Mouse (Mus musculus): Measurements from ENCODE around the gene Wdr48. TPM values are rescaled to one million over a fixed set of nuclear protein-coding genes. Genes with fewer than 3 reads are reported as not detected.

Wdr48 gene
- polyA plus RNA-seq, 1 experiment from 2014 or later = 45.6 TPM

DNA sequence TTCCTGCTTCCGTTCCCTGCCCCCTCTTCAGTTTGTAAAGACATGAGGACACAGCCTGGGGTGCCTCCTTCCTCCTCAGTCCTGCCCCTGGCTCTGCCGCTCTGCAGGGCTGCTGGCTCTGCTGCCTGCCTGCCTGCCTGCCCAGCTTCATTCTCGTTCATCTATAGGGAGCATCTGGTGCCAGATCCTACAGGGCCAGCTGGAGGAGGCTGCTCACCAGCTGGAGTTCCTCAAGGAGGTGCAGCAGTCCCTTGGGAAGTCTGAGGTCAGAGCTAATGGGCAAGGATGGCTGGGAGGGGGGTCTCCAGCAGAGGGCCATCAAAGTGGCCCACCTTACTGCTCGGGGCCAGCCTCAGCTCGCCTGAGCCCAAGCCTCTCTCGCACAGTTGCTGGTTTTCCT lies 55.8 kb downstream of the Wdr48 start:
- Histone ChIP-seq H3K27me3 (replicated peaks; ENCODE audit: control insufficient read depth, insufficient read depth, low read length) (no peaks in the 10 kb centered on the region), H3K27ac (ENCODE audit: low read depth, low read length) (no peak overlapping the region), H3K4me3 (ENCODE audit: low read depth, low read length) (no peak overlapping the region), H3K9me3 (ENCODE audit: control insufficient read depth, low read length) (no peaks in the 10 kb centered on the region), H3K4me1 (replicated peaks; ENCODE audit: control insufficient read depth, insufficient read depth, low read length) (no peaks in the 10 kb centered on the region), H3K36me3 (ENCODE audit: control insufficient read depth, insufficient read depth, low read length) (no peaks in the 10 kb centered on the region), H3K4me2 (no peak overlapping the region), H3K9ac (ENCODE audit: low read depth, low read length) (no peak overlapping the region)
- WGBS = 52% methylated on average over 6 of the region's 6 CpGs
- no peak for DNase-seq (ENCODE audit: low spot score)
- ATAC-seq (replicated peaks; ENCODE audit: low FRiP score) = no peak

DNA sequence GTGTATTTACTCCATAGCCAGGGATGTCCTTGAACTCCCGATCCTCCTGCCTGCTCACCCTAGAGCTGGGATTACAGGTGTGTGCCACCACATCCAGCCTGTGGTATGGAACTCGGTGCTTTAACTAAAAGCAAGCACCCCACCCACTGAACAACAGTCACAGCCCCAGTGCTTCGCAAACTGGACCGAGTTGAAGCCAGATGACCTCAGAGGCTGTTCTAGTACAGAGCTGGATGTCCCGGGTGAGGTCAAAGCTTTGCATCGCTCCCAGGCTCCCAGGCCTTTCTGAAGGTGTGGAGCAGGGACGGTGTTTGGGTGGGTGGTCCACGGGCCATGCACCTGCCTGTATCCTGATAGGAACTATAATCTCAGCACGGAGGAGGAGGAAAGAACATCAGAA lies 56.7 kb downstream of the Wdr48 start:
- H3K27me3 ChIP-seq (replicated peaks; ENCODE audit: control insufficient read depth, insufficient read depth, low read length) = no peaks in the 10 kb centered on the region
- DNase-seq (ENCODE audit: low spot score) = no peak
- H3K4me2 ChIP-seq = no peak overlapping the region
- no peaks in the 10 kb centered on the region for H3K4me1 ChIP-seq (replicated peaks; ENCODE audit: control insufficient read depth, insufficient read depth, low read length)
- H3K27ac ChIP-seq (ENCODE audit: low read depth, low read length) = no peak overlapping the region
- H3K9me3 ChIP-seq (ENCODE audit: control insufficient read depth, low read length) = no peaks in the 10 kb centered on the region
- WGBS = 85% methylated on average over 9 of the region's 9 CpGs
- no peak for ATAC-seq (replicated peaks; ENCODE audit: low FRiP score)
- H3K4me3 ChIP-seq (ENCODE audit: low read depth, low read length) = no peak overlapping the region
- H3K9ac ChIP-seq (ENCODE audit: low read depth, low read length) = no peak overlapping the region
- no peaks in the 10 kb centered on the region for H3K36me3 ChIP-seq (ENCODE audit: control insufficient read depth, insufficient read depth, low read length)

DNA sequence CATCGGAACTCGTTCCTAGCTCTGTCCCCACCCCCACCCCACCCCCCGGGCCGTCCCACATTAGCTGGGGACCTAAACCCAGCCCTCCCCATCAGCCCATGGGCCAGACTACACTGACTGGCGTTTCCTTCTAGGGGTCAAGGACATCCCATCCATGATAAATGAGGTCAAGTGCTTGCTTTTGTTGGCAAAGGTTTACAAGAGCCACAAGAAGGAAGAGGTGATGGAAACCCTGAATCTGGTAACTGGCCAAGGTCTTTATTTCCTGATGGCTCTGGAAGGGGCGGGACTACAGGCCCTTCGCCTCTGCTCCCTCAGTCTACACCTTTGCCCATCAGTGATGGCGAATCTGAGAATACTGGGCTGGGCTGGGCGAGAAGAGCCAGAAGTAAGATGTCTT lies 64.2 kb downstream of the Wdr48 start:
- Histone ChIP-seq H3K27me3 (replicated peaks; ENCODE audit: control insufficient read depth, insufficient read depth, low read length) (no peaks in the 10 kb centered on the region), H3K4me1 (replicated peaks; ENCODE audit: control insufficient read depth, insufficient read depth, low read length) (peaks cover 11% of the 10 kb centered on the region), H3K4me3 (ENCODE audit: low read depth, low read length) (no peak overlapping the region), H3K4me2 (no peak overlapping the region), H3K9ac (ENCODE audit: low read depth, low read length) (no peak overlapping the region), H3K9me3 (ENCODE audit: control insufficient read depth, low read length) (no peaks in the 10 kb centered on the region), H3K36me3 (ENCODE audit: control insufficient read depth, insufficient read depth, low read length) (no peaks in the 10 kb centered on the region), H3K27ac (ENCODE audit: low read depth, low read length) (no peak overlapping the region)
- no peak for DNase-seq (ENCODE audit: low spot score)
- WGBS = 79% methylated on average over 9 of the region's 9 CpGs
- no peak for ATAC-seq (replicated peaks; ENCODE audit: low FRiP score)

DNA sequence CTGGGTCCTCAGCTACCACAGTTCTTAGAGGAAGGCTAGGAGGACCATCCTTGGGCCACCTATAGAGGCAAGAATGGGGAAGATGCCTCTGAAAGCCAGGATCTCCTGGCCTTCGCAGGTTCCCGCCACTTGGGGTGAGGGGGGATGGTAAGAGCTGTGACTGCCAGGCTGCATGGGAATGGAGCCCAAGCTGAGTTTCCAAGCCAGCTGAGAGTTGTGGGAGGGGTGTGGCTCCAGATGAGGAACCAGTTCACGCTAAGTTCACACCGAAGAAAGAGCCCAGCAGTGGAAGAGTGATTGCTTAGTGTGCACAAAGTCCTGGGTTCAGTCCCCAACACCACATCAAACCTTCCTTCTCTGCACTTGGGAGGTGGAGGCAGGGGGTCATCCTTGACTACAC lies 67.5 kb downstream of the Wdr48 start:
- ATAC-seq (replicated peaks; ENCODE audit: low FRiP score) (no peak), DNase-seq (ENCODE audit: low spot score) (no peak)
- no peaks in the 10 kb centered on the region for H3K9me3 ChIP-seq (ENCODE audit: control insufficient read depth, low read length)
- no peak overlapping the region for H3K27ac ChIP-seq (ENCODE audit: low read depth, low read length)
- H3K4me3 ChIP-seq (ENCODE audit: low read depth, low read length) = no peak overlapping the region
- no peaks in the 10 kb centered on the region for H3K27me3 ChIP-seq (replicated peaks; ENCODE audit: control insufficient read depth, insufficient read depth, low read length)
- no peak overlapping the region; the same call in 1 of the 2 replicates for H3K4me2 ChIP-seq
- no peak overlapping the region for H3K9ac ChIP-seq (ENCODE audit: low read depth, low read length)
- peaks cover 14% of the 10 kb centered on the region for H3K4me1 ChIP-seq (replicated peaks; ENCODE audit: control insufficient read depth, insufficient read depth, low read length)
- H3K36me3 ChIP-seq (ENCODE audit: control insufficient read depth, insufficient read depth, low read length) = no peaks in the 10 kb centered on the region
- 62% methylated on average over 4 of the region's 4 CpGs for WGBS

DNA sequence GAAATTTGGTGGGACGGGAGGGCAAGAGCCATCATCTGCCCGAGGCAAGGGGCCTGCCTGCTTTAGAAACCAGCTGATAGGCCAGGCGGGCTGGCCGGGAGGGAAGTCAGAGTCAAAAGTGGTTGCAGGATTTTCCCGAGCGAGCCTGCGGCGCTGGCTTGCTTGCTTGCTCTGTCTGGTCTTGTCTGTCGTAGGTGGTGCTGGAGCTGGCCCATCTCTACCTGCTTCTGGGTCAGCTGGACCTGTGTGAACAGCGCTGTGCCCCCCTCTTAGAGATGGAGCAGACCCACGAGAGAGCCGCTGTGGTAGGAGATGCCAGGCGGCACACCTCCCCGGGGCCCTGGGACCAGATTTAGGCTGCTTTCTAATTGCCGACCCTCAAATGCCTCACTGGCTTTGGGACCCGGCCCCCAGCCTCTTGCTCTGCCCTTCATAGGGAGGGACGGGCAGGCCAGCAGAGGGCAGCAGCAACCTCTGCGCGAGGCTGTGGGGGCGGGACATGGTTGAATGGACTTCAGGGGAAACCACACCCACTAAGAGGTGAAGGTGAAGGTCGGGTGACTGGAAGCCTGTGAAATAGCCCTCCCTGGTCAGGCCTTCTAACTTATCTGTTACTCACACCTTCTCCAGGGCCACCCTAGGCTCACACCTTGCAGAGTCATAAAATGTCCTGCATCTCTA lies 68.4 kb downstream of the Wdr48 start:
- H3K9ac ChIP-seq (ENCODE audit: low read depth, low read length) = peak overlapping the region; percentile 9; the same call in 1 of the 2 replicates
- DNase-seq (ENCODE audit: low spot score) (peak; percentile 76), ATAC-seq (replicated peaks; ENCODE audit: low FRiP score) (peak; percentile 75)
- H3K27ac ChIP-seq (ENCODE audit: low read depth, low read length) = no peak overlapping the region
- H3K36me3 ChIP-seq (ENCODE audit: control insufficient read depth, insufficient read depth, low read length) = no peaks in the 10 kb centered on the region
- H3K9me3 ChIP-seq (ENCODE audit: control insufficient read depth, low read length) = no peaks in the 10 kb centered on the region
- H3K4me3 ChIP-seq (ENCODE audit: low read depth, low read length) = peak overlapping the region; percentile 5; the same call in 1 of the 2 replicates
- H3K4me2 ChIP-seq = peak overlapping the region; percentile 56
- H3K4me1 ChIP-seq (replicated peaks; ENCODE audit: control insufficient read depth, insufficient read depth, low read length) = peaks cover 14% of the 10 kb centered on the region
- H3K27me3 ChIP-seq (replicated peaks; ENCODE audit: control insufficient read depth, insufficient read depth, low read length) = no peaks in the 10 kb centered on the region
- 12% methylated on average over 21 of the region's 21 CpGs for WGBS

- Histone ChIP-seq H3K27ac (ENCODE audit: low read depth, low read length) (no peak overlapping the region; the same call in 1 of the 2 replicates), H3K9ac (ENCODE audit: low read depth, low read length) (no peak overlapping the region)
- ATAC-seq (replicated peaks; ENCODE audit: low FRiP score) = peak; percentile 47; the same call in 1 of the 2 replicates
These were observed 69.5 kb downstream of the Wdr48 start for GRCm38 (mm10) chr9:119964206-119964605.

GRCm38 (mm10) chr9:119965186-119965585 lies 70.5 kb downstream of the Wdr48 start:
- no peak overlapping the region for H3K27ac ChIP-seq (ENCODE audit: low read depth, low read length)
- H3K4me1 ChIP-seq (replicated peaks; ENCODE audit: control insufficient read depth, insufficient read depth, low read length) = peaks cover 14% of the 10 kb centered on the region
- no peak overlapping the region for H3K4me2 ChIP-seq
- no peaks in the 10 kb centered on the region for H3K36me3 ChIP-seq (ENCODE audit: control insufficient read depth, insufficient read depth, low read length)
- H3K9me3 ChIP-seq (ENCODE audit: control insufficient read depth, low read length) = no peaks in the 10 kb centered on the region
- DNase-seq (ENCODE audit: low spot score) (no peak), ATAC-seq (replicated peaks; ENCODE audit: low FRiP score) (no peak)
- no peak overlapping the region for H3K4me3 ChIP-seq (ENCODE audit: low read depth, low read length)
- WGBS = 76% methylated on average over 3 of the region's 3 CpGs
- H3K27me3 ChIP-seq (replicated peaks; ENCODE audit: control insufficient read depth, insufficient read depth, low read length) = no peaks in the 10 kb centered on the region
- no peak overlapping the region for H3K9ac ChIP-seq (ENCODE audit: low read depth, low read length)

More at GRCm38 (mm10) chr9:119964206-119964605, 69.5 kb downstream of the Wdr48 start:
- no peak overlapping the region for H3K4me3 ChIP-seq (ENCODE audit: low read depth, low read length)
- no peak for DNase-seq (ENCODE audit: low spot score)
- H3K4me1 ChIP-seq (replicated peaks; ENCODE audit: control insufficient read depth, insufficient read depth, low read length) = peaks cover 14% of the 10 kb centered on the region
- no peaks in the 10 kb centered on the region for H3K36me3 ChIP-seq (ENCODE audit: control insufficient read depth, insufficient read depth, low read length)
- WGBS = 61% methylated on average over 3 of the region's 3 CpGs
- H3K4me2 ChIP-seq = no peak overlapping the region
- H3K9me3 ChIP-seq (ENCODE audit: control insufficient read depth, low read length) = no peaks in the 10 kb centered on the region
- no peaks in the 10 kb centered on the region for H3K27me3 ChIP-seq (replicated peaks; ENCODE audit: control insufficient read depth, insufficient read depth, low read length)

- DNase-seq (ENCODE audit: low spot score) (no peak), ATAC-seq (replicated peaks; ENCODE audit: low FRiP score) (no peak)
- Histone ChIP-seq H3K9me3 (ENCODE audit: control insufficient read depth, low read length) (no peaks in the 10 kb centered on the region), H3K36me3 (ENCODE audit: control insufficient read depth, insufficient read depth, low read length) (no peaks in the 10 kb centered on the region), H3K4me3 (ENCODE audit: low read depth, low read length) (no peak overlapping the region), H3K4me2 (no peak overlapping the region), H3K27ac (ENCODE audit: low read depth, low read length) (no peak overlapping the region), H3K27me3 (replicated peaks; ENCODE audit: control insufficient read depth, insufficient read depth, low read length) (no peaks in the 10 kb centered on the region), H3K4me1 (replicated peaks; ENCODE audit: control insufficient read depth, insufficient read depth, low read length) (peaks cover 14% of the 10 kb centered on the region), H3K9ac (ENCODE audit: low read depth, low read length) (no peak overlapping the region)
- 83% methylated on average over 26 of the region's 26 CpGs for WGBS
These were observed 71.7 kb downstream of the Wdr48 start for GRCm38 (mm10) chr9:119966221-119966910.

DNA sequence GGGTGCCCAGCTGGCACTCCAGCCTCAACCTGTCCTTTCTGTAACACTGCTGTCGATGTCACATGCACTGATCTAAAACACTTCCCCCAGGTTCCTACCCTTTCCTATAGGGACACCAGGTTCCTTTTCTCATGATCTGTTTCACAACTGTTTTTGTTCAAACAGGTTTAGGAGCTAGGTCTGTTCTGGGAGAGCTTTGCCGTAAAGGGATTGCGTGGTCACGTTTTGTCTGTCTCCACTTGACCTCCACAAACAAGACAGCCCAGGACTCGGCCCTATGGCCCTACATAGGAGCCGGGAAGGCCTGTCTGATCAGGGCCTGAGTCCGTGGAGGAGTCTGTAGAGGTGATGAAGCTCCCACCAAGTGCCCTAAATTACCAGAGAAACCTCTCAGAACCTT lies 75.1 kb downstream of the Wdr48 start:
- Histone ChIP-seq H3K4me3 (ENCODE audit: low read depth, low read length) (no peak overlapping the region), H3K4me1 (replicated peaks; ENCODE audit: control insufficient read depth, insufficient read depth, low read length) (no peaks in the 10 kb centered on the region), H3K36me3 (ENCODE audit: control insufficient read depth, insufficient read depth, low read length) (peaks cover 7% of the 10 kb centered on the region; the same call in 1 of the 2 replicates), H3K4me2 (no peak overlapping the region), H3K27me3 (replicated peaks; ENCODE audit: control insufficient read depth, insufficient read depth, low read length) (no peaks in the 10 kb centered on the region), H3K9ac (ENCODE audit: low read depth, low read length) (no peak overlapping the region), H3K27ac (ENCODE audit: low read depth, low read length) (no peak overlapping the region), H3K9me3 (ENCODE audit: control insufficient read depth, low read length) (no peaks in the 10 kb centered on the region)
- 76% methylated on average over 7 of the region's 7 CpGs for WGBS
- ATAC-seq (replicated peaks; ENCODE audit: low FRiP score) = no peak
- no peak for DNase-seq (ENCODE audit: low spot score)
